Comparison of ENCODE assay signal across 8 mouse cellular contexts in the genomic region with DNA sequence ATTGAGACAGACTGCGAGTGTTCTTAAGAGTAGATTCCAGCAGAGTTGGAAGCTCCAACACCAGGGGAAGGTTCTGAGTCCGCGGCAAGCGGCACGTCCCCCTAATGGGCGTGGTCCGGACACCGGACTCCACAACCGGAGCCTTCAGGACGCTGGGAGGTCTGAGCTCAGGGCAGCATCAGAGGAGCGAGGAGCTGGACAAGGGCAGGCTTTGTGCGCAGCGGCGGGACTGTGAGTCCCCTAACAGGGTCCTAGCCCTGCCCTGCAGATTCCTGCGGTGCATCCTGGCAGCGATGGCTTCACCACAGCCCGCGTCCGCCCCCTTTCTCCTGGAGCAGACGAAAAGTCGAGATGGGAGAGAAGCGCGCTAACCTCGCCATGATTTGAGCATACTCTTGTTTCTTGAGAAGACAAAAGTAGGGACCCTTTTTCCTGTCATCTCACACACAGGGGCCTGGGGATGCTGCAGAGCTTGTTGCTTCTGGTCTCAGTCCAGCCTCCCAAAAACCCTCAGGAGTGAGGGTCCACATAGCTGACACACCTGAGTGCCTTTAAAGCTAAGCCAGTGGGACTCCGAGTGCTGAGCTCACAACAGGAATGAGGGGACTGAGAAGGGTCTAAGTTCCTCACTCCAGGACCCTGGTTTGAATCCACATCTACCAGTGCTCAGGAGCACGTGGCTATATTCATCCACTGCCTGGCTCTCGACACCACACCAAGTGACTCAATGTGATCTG.
A peak's percentile ranks its signal among the peaks of the same experiment; 100 is the strongest.
DNase-seq lines count a peak whose midpoint lies in the region; ATAC-seq and TF ChIP-seq lines count a peak whose summit lies in the region.

No protein-coding gene starts in this region.

- WGBS in heart, embryonic 11.5 days (ENCODE audit: insufficient replicate concordance): 4% methylated on average over 27 of the region's 27 CpGs
- WGBS in heart, adult 2 months: 6% methylated on average over 27 of the region's 27 CpGs
- 2% methylated on average over 27 of the region's 27 CpGs for WGBS in embryonic facial prominence, embryonic 13.5 days
- 3% methylated on average over 27 of the region's 27 CpGs for WGBS in hindbrain, postnatal 0 days
- 4% methylated on average over 27 of the region's 27 CpGs for WGBS in midbrain, embryonic 14.5 days

- no peaks in the 10 kb centered on the region for H3K9me3 ChIP-seq in heart, embryonic 11.5 days (replicated peaks; ENCODE audit: control insufficient read depth, low read length)
- no peaks in the 10 kb centered on the region for H3K9me3 ChIP-seq in ES-E14 (ENCODE audit: control insufficient read depth, insufficient read depth, low read depth, low read length)
- no peaks in the 10 kb centered on the region for H3K9me3 ChIP-seq in embryonic facial prominence, embryonic 13.5 days
- H3K9me3 ChIP-seq in hindbrain, postnatal 0 days (ENCODE audit: low read length): no peaks in the 10 kb centered on the region
- H3K9me3 ChIP-seq in midbrain, embryonic 14.5 days (ENCODE audit: control insufficient read depth, low read length): no peaks in the 10 kb centered on the region

- intact Hi-C loops in heart, adult 2 months (cut with DNase I): no loop called here

- no peak overlapping the region for H3K27ac ChIP-seq in heart, embryonic 11.5 days (ENCODE audit: low read depth, low read length)
- H3K27ac ChIP-seq in heart, adult 2 months: no peak overlapping the region
- no peak overlapping the region for H3K27ac ChIP-seq in ES-E14 (ENCODE audit: insufficient read depth, low read depth, low read length, poor library complexity, severe bottlenecking)
- peak overlapping the region; percentile 68 for H3K27ac ChIP-seq in embryonic facial prominence, embryonic 13.5 days
- 0 out of 2 replicates have a peak overlapping the region, but pooled peaks have one; percentile 26 for H3K27ac ChIP-seq in hindbrain, postnatal 0 days
- H3K27ac ChIP-seq in midbrain, embryonic 14.5 days (replicated peaks; ENCODE audit: low read depth, low read length): no peak overlapping the region

- H3K27me3 ChIP-seq in heart, embryonic 11.5 days (ENCODE audit: control insufficient read depth, insufficient read depth, low read length): no peaks in the 10 kb centered on the region
- H3K27me3 ChIP-seq in heart, adult 2 months (ENCODE audit: control insufficient read depth, insufficient read depth, low read length): no peaks in the 10 kb centered on the region
- H3K27me3 ChIP-seq in embryonic facial prominence, embryonic 13.5 days: no peaks in the 10 kb centered on the region
- no peaks in the 10 kb centered on the region for H3K27me3 ChIP-seq in hindbrain, postnatal 0 days (ENCODE audit: insufficient read depth, low read length)
- no peaks in the 10 kb centered on the region for H3K27me3 ChIP-seq in midbrain, embryonic 14.5 days (ENCODE audit: control insufficient read depth, insufficient read depth, low read length)

- TF ChIP-seq POLR2A in heart, adult 2 months (IDR thresholded peaks at IDR 0.05; ENCODE audit: insufficient read depth, low read depth, low read length): no peak

- peak overlapping the region; percentile 66 for H3K9ac ChIP-seq in heart, embryonic 11.5 days (ENCODE audit: low read depth, low read length)
- no peak overlapping the region for H3K9ac ChIP-seq in heart, adult 2 months (ENCODE audit: low read depth, low read length)
- H3K9ac ChIP-seq in ES-E14 (ENCODE audit: insufficient read depth, low read depth, low read length, poor library complexity, severe bottlenecking): peak overlapping the region; percentile 34
- peak overlapping the region; percentile 72 for H3K9ac ChIP-seq in embryonic facial prominence, embryonic 13.5 days
- peak overlapping the region; percentile 48 for H3K9ac ChIP-seq in hindbrain, postnatal 0 days (replicated peaks; ENCODE audit: low read length)
- H3K9ac ChIP-seq in midbrain, embryonic 14.5 days (replicated peaks; ENCODE audit: low read length): peak overlapping the region; percentile 47

- peak; percentile 68 for ATAC-seq in heart, embryonic 11.5 days (replicated peaks; ENCODE audit: insufficient number of reproducible peaks, low FRiP score, low TSS enrichment)
- peak; percentile 84 for ATAC-seq in embryonic facial prominence, embryonic 13.5 days (ENCODE audit: insufficient number of reproducible peaks, insufficient read depth, low FRiP score, low TSS enrichment, low read depth)
- ATAC-seq in hindbrain, postnatal 0 days: peak; percentile 91
- peak; percentile 53; the same call in 1 of the 2 replicates for ATAC-seq in midbrain, embryonic 14.5 days (ENCODE audit: low FRiP score, low TSS enrichment)

- DNase-seq in heart, adult 2 months: no peak
- DNase-seq in ES-E14 (ENCODE audit: low read depth, low spot score): no peak
- peak; percentile 59 for DNase-seq in hindbrain, postnatal 0 days (ENCODE audit: low spot score)
- peak; percentile 70 for DNase-seq in midbrain, embryonic 14.5 days
- no peak for DNase-seq in natural killer cell, adult 2 months (ENCODE audit: low spot score in 2 of 2)
- DNase-seq in spleen, postnatal 10 days (ENCODE audit: low spot score in 2 of 2): no peak

- H3K79me2 ChIP-seq in heart, adult 2 months (replicated peaks; ENCODE audit: control insufficient read depth, insufficient read depth, low read length): no peaks in the 10 kb centered on the region

- 0 out of 2 replicates have a peak, but pooled peaks cover 3% of the 10 kb centered on the region for H3K4me1 ChIP-seq in heart, embryonic 11.5 days (ENCODE audit: control insufficient read depth, insufficient read depth, low read length)
- H3K4me1 ChIP-seq in heart, adult 2 months (ENCODE audit: control insufficient read depth, insufficient read depth, low read length): peaks cover 1% of the 10 kb centered on the region; the same call in 1 of the 2 replicates
- H3K4me1 ChIP-seq in ES-E14 (ENCODE audit: control insufficient read depth in 2 of 2, insufficient read depth in 2 of 2, low read length in 2 of 2, poor library complexity in 1 of 2): peaks cover 0 to 10% of the 10 kb centered on the region in 2 experiments; a peak in 2 of 4 replicates
- peaks cover 11% of the 10 kb centered on the region for H3K4me1 ChIP-seq in embryonic facial prominence, embryonic 13.5 days
- H3K4me1 ChIP-seq in hindbrain, postnatal 0 days (ENCODE audit: insufficient read depth, low read length): peaks cover 10% of the 10 kb centered on the region; the same call in 1 of the 2 replicates
- peaks cover 6% of the 10 kb centered on the region; the same call in 1 of the 2 replicates for H3K4me1 ChIP-seq in midbrain, embryonic 14.5 days (ENCODE audit: control insufficient read depth, insufficient read depth, low read length)

- TF ChIP-seq EP300 in heart, adult 2 months (IDR thresholded peaks at IDR 0.05; ENCODE audit: insufficient read depth, low read depth, low read length): no peak

- in situ Hi-C loops in ES-E14 (cut with MboI; ENCODE audit: low sequenced_read_pairs in 2 of 2, unreplicated experiment in 2 of 2): no loop called here

- H3K36me3 ChIP-seq in heart, embryonic 11.5 days (ENCODE audit: control insufficient read depth, insufficient read depth, low read length): no peaks in the 10 kb centered on the region
- H3K36me3 ChIP-seq in heart, adult 2 months (ENCODE audit: control insufficient read depth, insufficient read depth, low read length): no peaks in the 10 kb centered on the region
- no peaks in the 10 kb centered on the region for H3K36me3 ChIP-seq in ES-E14 (ENCODE audit: control insufficient read depth, insufficient read depth, low read length, poor library complexity, severe bottlenecking)
- H3K36me3 ChIP-seq in embryonic facial prominence, embryonic 13.5 days: no peaks in the 10 kb centered on the region
- no peaks in the 10 kb centered on the region for H3K36me3 ChIP-seq in hindbrain, postnatal 0 days (ENCODE audit: insufficient read depth, low read length)
- no peaks in the 10 kb centered on the region for H3K36me3 ChIP-seq in midbrain, embryonic 14.5 days (ENCODE audit: control insufficient read depth, insufficient read depth, low read length)

- peak overlapping the region; percentile 41 for H3K4me3 ChIP-seq in heart, embryonic 11.5 days (ENCODE audit: low read depth, low read length)
- no peak overlapping the region for H3K4me3 ChIP-seq in heart, adult 2 months
- H3K4me3 ChIP-seq in ES-E14 (ENCODE audit: insufficient read depth in 1 of 2, low read depth in 1 of 2, low read length in 2 of 2, poor library complexity in 1 of 2, severe bottlenecking in 1 of 2): peak overlapping the region; percentile 22 to 55; a peak in 3 of 4 replicates
- H3K4me3 ChIP-seq in embryonic facial prominence, embryonic 13.5 days: peak overlapping the region; percentile 47
- peak overlapping the region; percentile 43 for H3K4me3 ChIP-seq in hindbrain, postnatal 0 days (ENCODE audit: low read length)
- H3K4me3 ChIP-seq in midbrain, embryonic 14.5 days (replicated peaks; ENCODE audit: low read depth, low read length): peak overlapping the region; percentile 40

- TF ChIP-seq CTCF in heart, adult 2 months (IDR thresholded peaks at IDR 0.05): no peak
- peak; percentile 39; the same call in 1 of the 2 replicates for TF ChIP-seq CTCF in hindbrain, postnatal 0 days (IDR thresholded peaks at IDR 0.05; ENCODE audit: low read depth)

- peak overlapping the region; percentile 82 for H3K4me2 ChIP-seq in heart, embryonic 11.5 days
- H3K4me2 ChIP-seq in embryonic facial prominence, embryonic 13.5 days: peak overlapping the region; percentile 82
- peak overlapping the region; percentile 89 for H3K4me2 ChIP-seq in hindbrain, postnatal 0 days (ENCODE audit: low read depth, low read length)
- peak overlapping the region; percentile 80 for H3K4me2 ChIP-seq in midbrain, embryonic 14.5 days (ENCODE audit: low read length)

TF ChIP-seq in ES-E14, 5 proteins besides CTCF, POLR2A, EP300 and RAD21:
- TF ChIP-seq MAFK (IDR thresholded peaks at IDR 0.05; ENCODE audit: insufficient read depth, low read depth, low read length): no peak
- TF ChIP-seq CHD2 (IDR thresholded peaks at IDR 0.05; ENCODE audit: low read depth, low read length): no peak
- no peak for TF ChIP-seq ZC3H11A (IDR thresholded peaks at IDR 0.05; ENCODE audit: borderline replicate concordance, low read depth, low read length)
- no peak for TF ChIP-seq ZNF384 (IDR thresholded peaks at IDR 0.05; ENCODE audit: low read depth, low read length)
- no peak for TF ChIP-seq HCFC1 (IDR thresholded peaks at IDR 0.05; ENCODE audit: borderline replicate concordance, insufficient read depth, low read length)

Comparison
In these comparisons a context has a peak if more than half of its experiments do, and no peak if none do; other contexts are left out.
1. H3K27ac ChIP-seq: peak in embryonic facial prominence, embryonic 13.5 days (single experiment) and hindbrain, postnatal 0 days (single experiment); none in heart, embryonic 11.5 days (single experiment), heart, adult 2 months (single experiment), ES-E14 (single experiment) and midbrain, embryonic 14.5 days (single experiment).
2. DNase-seq: peak in hindbrain, postnatal 0 days (single experiment) and midbrain, embryonic 14.5 days (single experiment); none in heart, adult 2 months (0 of 2), ES-E14 (single experiment), natural killer cell, adult 2 months (0 of 2) and spleen, postnatal 10 days (0 of 2).
3. Peak in every context shown above with its lines, with median percentiles within 50 percentile points of each other: ATAC-seq and H3K4me2 ChIP-seq.